Mouse (Mus musculus): ENCODE measurements at regions not wholly inside any gene's neighbourhood (a gene's known extent, or its start where the extent isn't known, plus 50 kb on each side); places are given as distances from the start of the nearest gene placed in this dataset.

DNA sequence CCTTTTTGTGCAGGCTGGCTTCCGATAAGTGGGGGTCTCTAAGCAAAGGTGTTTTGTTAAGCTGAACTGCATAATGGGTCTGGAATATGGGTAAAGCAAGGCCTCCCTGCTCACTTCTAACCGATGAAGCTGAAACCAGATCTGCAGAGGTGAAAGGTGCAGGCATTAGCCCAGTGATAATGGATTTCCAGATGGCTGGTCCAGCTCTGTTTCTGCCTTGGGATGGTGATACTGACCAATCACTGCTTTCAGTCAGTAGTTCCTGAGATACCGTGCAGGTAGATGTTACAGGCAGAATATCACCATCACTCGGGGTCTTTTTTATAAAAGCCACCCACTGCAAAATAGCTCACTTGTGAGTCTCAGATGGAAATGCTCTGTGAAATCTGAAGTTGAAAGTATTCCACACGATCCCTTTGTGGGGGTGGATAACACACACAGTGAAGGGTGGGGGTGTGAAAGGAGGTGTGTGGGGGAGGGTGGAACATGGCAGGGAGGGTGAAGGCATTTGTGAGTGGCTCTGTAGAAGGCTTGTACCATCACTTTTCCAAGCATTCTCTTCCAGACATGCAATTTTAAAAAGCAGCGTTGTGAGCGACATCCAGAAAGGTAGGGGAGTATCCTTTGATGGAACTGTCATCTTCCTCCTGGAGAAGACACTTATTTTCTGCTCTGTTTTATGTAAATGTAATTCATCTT, 154.0 kb downstream of the Enc1 start:
- Histone ChIP-seq H3K9me3 (ENCODE audit: control insufficient read depth, low read length) (no peaks in the 10 kb centered on the region), H3K36me3 (ENCODE audit: control insufficient read depth, insufficient read depth, low read length) (no peaks in the 10 kb centered on the region), H3K4me3 (ENCODE audit: low read length) (no peak overlapping the region), H3K9ac (ENCODE audit: low read length) (no peak overlapping the region), H3K27me3 (ENCODE audit: control insufficient read depth, insufficient read depth, low read depth, low read length) (no peaks in the 10 kb centered on the region; the same call in 1 of the 2 replicates), H3K27ac (ENCODE audit: low read length) (no peak overlapping the region), H3K4me1 (replicated peaks; ENCODE audit: control insufficient read depth, insufficient read depth, low read length) (peaks cover 11% of the 10 kb centered on the region), H3K4me2 (ENCODE audit: low read depth, low read length) (no peak overlapping the region)
- no peak for ATAC-seq (ENCODE audit: low read depth)
- WGBS, result 72% methylated on average over 7 of the region's 7 CpGs

- H3K36me3 ChIP-seq (ENCODE audit: control insufficient read depth, insufficient read depth, low read length), result no peaks in the 10 kb centered on the region
- H3K27me3 ChIP-seq (ENCODE audit: control insufficient read depth, insufficient read depth, low read depth, low read length), result no peaks in the 10 kb centered on the region; the same call in 1 of the 2 replicates
- peaks cover 11% of the 10 kb centered on the region for H3K4me1 ChIP-seq (replicated peaks; ENCODE audit: control insufficient read depth, insufficient read depth, low read length)
- no peak for ATAC-seq (ENCODE audit: low read depth)
- 64% methylated on average over 4 of the region's 4 CpGs for WGBS
- no peaks in the 10 kb centered on the region for H3K9me3 ChIP-seq (ENCODE audit: control insufficient read depth, low read length)
- H3K9ac ChIP-seq (ENCODE audit: low read length), result no peak overlapping the region
- H3K27ac ChIP-seq (ENCODE audit: low read length), result no peak overlapping the region
- H3K4me3 ChIP-seq (ENCODE audit: low read length), result no peak overlapping the region
- H3K4me2 ChIP-seq (ENCODE audit: low read depth, low read length), result no peak overlapping the region
These were observed 153.2 kb downstream of the Enc1 start for GRCm38 (mm10) chr13:97394071-97394470.

GRCm38 (mm10) chr13:97393456-97393855, 152.6 kb downstream of the Enc1 start:
- Histone ChIP-seq H3K9me3 (ENCODE audit: control insufficient read depth, low read length) (no peaks in the 10 kb centered on the region), H3K27ac (ENCODE audit: low read length) (no peak overlapping the region), H3K4me1 (replicated peaks; ENCODE audit: control insufficient read depth, insufficient read depth, low read length) (peaks cover 11% of the 10 kb centered on the region), H3K36me3 (ENCODE audit: control insufficient read depth, insufficient read depth, low read length) (no peaks in the 10 kb centered on the region), H3K9ac (ENCODE audit: low read length) (no peak overlapping the region), H3K4me2 (ENCODE audit: low read depth, low read length) (no peak overlapping the region), H3K27me3 (ENCODE audit: control insufficient read depth, insufficient read depth, low read depth, low read length) (no peaks in the 10 kb centered on the region; the same call in 1 of the 2 replicates), H3K4me3 (ENCODE audit: low read length) (no peak overlapping the region)
- WGBS, result 88% methylated on average over 7 of the region's 7 CpGs
- no peak for ATAC-seq (ENCODE audit: low read depth)

- no peak overlapping the region for H3K4me3 ChIP-seq (ENCODE audit: low read length)
- no peak overlapping the region for H3K27ac ChIP-seq (ENCODE audit: low read length)
- H3K27me3 ChIP-seq (ENCODE audit: control insufficient read depth, insufficient read depth, low read depth, low read length), result no peaks in the 10 kb centered on the region; the same call in 1 of the 2 replicates
- ATAC-seq (ENCODE audit: low read depth), result peak; percentile 60; the same call in 1 of the 2 replicates
- H3K4me1 ChIP-seq (replicated peaks; ENCODE audit: control insufficient read depth, insufficient read depth, low read length), result peaks cover 17% of the 10 kb centered on the region
- no peaks in the 10 kb centered on the region for H3K36me3 ChIP-seq (ENCODE audit: control insufficient read depth, insufficient read depth, low read length)
- 0 out of 2 replicates have a peak overlapping the region, but pooled peaks have one; percentile 23 for H3K9ac ChIP-seq (ENCODE audit: low read length)
- H3K4me2 ChIP-seq (ENCODE audit: low read depth, low read length), result peak overlapping the region; percentile 49
- no peaks in the 10 kb centered on the region for H3K9me3 ChIP-seq (ENCODE audit: control insufficient read depth, low read length)
- WGBS, result 28% methylated on average over 11 of the region's 11 CpGs
These were observed 149.6 kb downstream of the Enc1 start for GRCm38 (mm10) chr13:97390449-97390930.

GRCm38 (mm10) chr13:97388851-97389479, 148.1 kb downstream of the Enc1 start:
- Histone ChIP-seq H3K4me3 (ENCODE audit: low read length) (no peak overlapping the region), H3K4me2 (ENCODE audit: low read depth, low read length) (no peak overlapping the region), H3K9me3 (ENCODE audit: control insufficient read depth, low read length) (no peaks in the 10 kb centered on the region), H3K4me1 (replicated peaks; ENCODE audit: control insufficient read depth, insufficient read depth, low read length) (peaks cover 19% of the 10 kb centered on the region), H3K36me3 (ENCODE audit: control insufficient read depth, insufficient read depth, low read length) (no peaks in the 10 kb centered on the region), H3K27me3 (ENCODE audit: control insufficient read depth, insufficient read depth, low read depth, low read length) (no peaks in the 10 kb centered on the region; the same call in 1 of the 2 replicates), H3K9ac (ENCODE audit: low read length) (no peak overlapping the region), H3K27ac (ENCODE audit: low read length) (no peak overlapping the region)
- 52% methylated on average over 11 of the region's 11 CpGs for WGBS
- no peak for ATAC-seq (ENCODE audit: low read depth)

GRCm38 (mm10) chr13:97386511-97386910, 145.6 kb downstream of the Enc1 start:
- Histone ChIP-seq H3K9me3 (ENCODE audit: control insufficient read depth, low read length) (no peaks in the 10 kb centered on the region; the same call in 1 of the 2 replicates), H3K36me3 (ENCODE audit: control insufficient read depth, insufficient read depth, low read length) (no peaks in the 10 kb centered on the region), H3K27ac (ENCODE audit: low read length) (no peak overlapping the region), H3K4me1 (replicated peaks; ENCODE audit: control insufficient read depth, insufficient read depth, low read length) (peaks cover 19% of the 10 kb centered on the region), H3K9ac (ENCODE audit: low read length) (no peak overlapping the region), H3K4me3 (ENCODE audit: low read length) (no peak overlapping the region), H3K4me2 (ENCODE audit: low read depth, low read length) (no peak overlapping the region), H3K27me3 (ENCODE audit: control insufficient read depth, insufficient read depth, low read depth, low read length) (no peaks in the 10 kb centered on the region; the same call in 1 of the 2 replicates)
- WGBS, result 24% methylated on average over 3 of the region's 3 CpGs
- ATAC-seq (ENCODE audit: low read depth), result peak; percentile 68

- WGBS, result 90% methylated on average over 8 of the region's 8 CpGs
- no peaks in the 10 kb centered on the region; the same call in 1 of the 2 replicates for H3K27me3 ChIP-seq (ENCODE audit: control insufficient read depth, insufficient read depth, low read depth, low read length)
- ATAC-seq (ENCODE audit: low read depth), result no peak
These were observed 144.6 kb downstream of the Enc1 start for GRCm38 (mm10) chr13:97385531-97385930.

GRCm38 (mm10) chr13:97384091-97384777, 143.3 kb downstream of the Enc1 start:
- Histone ChIP-seq H3K36me3 (ENCODE audit: control insufficient read depth, insufficient read depth, low read length) (no peaks in the 10 kb centered on the region), H3K4me1 (replicated peaks; ENCODE audit: control insufficient read depth, insufficient read depth, low read length) (peaks cover 14% of the 10 kb centered on the region), H3K27ac (ENCODE audit: low read length) (no peak overlapping the region), H3K27me3 (ENCODE audit: control insufficient read depth, insufficient read depth, low read depth, low read length) (no peaks in the 10 kb centered on the region; the same call in 1 of the 2 replicates), H3K9me3 (ENCODE audit: control insufficient read depth, low read length) (no peaks in the 10 kb centered on the region; the same call in 1 of the 2 replicates), H3K4me2 (ENCODE audit: low read depth, low read length) (no peak overlapping the region), H3K4me3 (ENCODE audit: low read length) (no peak overlapping the region), H3K9ac (ENCODE audit: low read length) (no peak overlapping the region)
- no peak for ATAC-seq (ENCODE audit: low read depth)
- 58% methylated on average over 16 of the region's 16 CpGs for WGBS

More at GRCm38 (mm10) chr13:97385531-97385930, 144.6 kb downstream of the Enc1 start:
- Histone ChIP-seq H3K27ac (ENCODE audit: low read length) (no peak overlapping the region), H3K4me2 (ENCODE audit: low read depth, low read length) (no peak overlapping the region), H3K9me3 (ENCODE audit: control insufficient read depth, low read length) (no peaks in the 10 kb centered on the region; the same call in 1 of the 2 replicates), H3K4me3 (ENCODE audit: low read length) (no peak overlapping the region), H3K9ac (ENCODE audit: low read length) (no peak overlapping the region), H3K4me1 (replicated peaks; ENCODE audit: control insufficient read depth, insufficient read depth, low read length) (peaks cover 17% of the 10 kb centered on the region), H3K36me3 (ENCODE audit: control insufficient read depth, insufficient read depth, low read length) (no peaks in the 10 kb centered on the region)

DNA sequence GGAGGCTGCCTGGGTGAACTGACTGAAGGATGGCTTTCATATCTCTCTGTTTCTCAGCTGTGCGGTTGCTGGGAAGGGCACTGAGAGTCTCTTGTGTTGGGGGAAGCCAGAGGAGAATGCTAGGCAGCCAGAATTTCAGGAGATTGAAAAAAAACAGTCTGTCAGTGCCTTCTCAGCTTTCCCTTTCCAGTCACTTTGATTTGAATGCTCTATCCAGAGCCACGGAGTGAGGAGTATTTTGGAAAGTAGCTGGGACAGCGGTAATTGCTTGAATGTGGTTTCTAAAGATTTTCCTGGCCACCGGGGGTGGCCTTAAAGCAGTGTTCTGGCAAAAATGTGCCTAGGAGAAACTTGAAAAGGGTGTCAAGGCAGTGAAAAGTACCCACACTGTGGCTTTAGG, 142.4 kb downstream of the Enc1 start:
- no peak overlapping the region for H3K4me3 ChIP-seq (ENCODE audit: low read length)
- H3K36me3 ChIP-seq (ENCODE audit: control insufficient read depth, insufficient read depth, low read length), result no peaks in the 10 kb centered on the region
- no peak overlapping the region for H3K9ac ChIP-seq (ENCODE audit: low read length)
- peaks cover 14% of the 10 kb centered on the region for H3K4me1 ChIP-seq (replicated peaks; ENCODE audit: control insufficient read depth, insufficient read depth, low read length)
- 56% methylated on average over 4 of the region's 4 CpGs for WGBS
- no peak overlapping the region for H3K27ac ChIP-seq (ENCODE audit: low read length)
- no peak for ATAC-seq (ENCODE audit: low read depth)
- no peak overlapping the region for H3K4me2 ChIP-seq (ENCODE audit: low read depth, low read length)
- H3K27me3 ChIP-seq (ENCODE audit: control insufficient read depth, insufficient read depth, low read depth, low read length), result no peaks in the 10 kb centered on the region; the same call in 1 of the 2 replicates
- no peaks in the 10 kb centered on the region; the same call in 1 of the 2 replicates for H3K9me3 ChIP-seq (ENCODE audit: control insufficient read depth, low read length)
